Mouse (Mus musculus) CD4-positive, CD25-positive, alpha-beta regulatory T cell, adult 4 months (primary cell): ENCODE results near the gene Hdac4. TPM values are rescaled to one million over a fixed set of nuclear protein-coding genes. Genes with fewer than 3 reads are reported as not detected.

ENCODE experiments used
- ATAC-seq: one replicate; pipeline ENCODE4 v1.8.0; 2017
- polyA plus RNA-seq, 2 experiments: library from polyadenylated mRNA; unstranded; fragments of 100-300 nt; shearing (Covaris generic); gene quantifications; one replicate each; pipeline ENCODE4 v1.2.1; 2017

Gene Hdac4
- polyA plus RNA-seq, 2 experiments from 2014 or later = 61.6 to 72.5 TPM

DNA sequence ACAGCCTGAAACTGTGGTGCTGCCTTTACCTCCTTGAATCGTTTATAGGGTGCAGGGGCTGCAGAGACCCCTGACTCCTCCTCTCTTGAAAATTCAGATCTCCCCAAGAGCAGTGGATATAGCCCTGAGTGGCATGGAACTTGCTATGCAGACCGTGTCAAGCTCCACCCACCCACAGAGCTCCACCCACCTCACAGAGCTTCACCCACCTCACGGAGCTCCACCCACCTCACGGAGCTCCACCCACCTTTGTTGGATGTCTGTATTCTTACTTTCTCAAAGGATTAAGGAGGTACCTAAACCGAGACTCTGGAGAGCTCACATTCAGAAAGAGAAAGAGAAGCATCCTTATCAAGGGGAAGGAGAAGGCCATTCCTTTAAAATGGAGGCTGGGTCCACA is 279.5 kb downstream of the Hdac4 start:
- no peak for ATAC-seq

DNA sequence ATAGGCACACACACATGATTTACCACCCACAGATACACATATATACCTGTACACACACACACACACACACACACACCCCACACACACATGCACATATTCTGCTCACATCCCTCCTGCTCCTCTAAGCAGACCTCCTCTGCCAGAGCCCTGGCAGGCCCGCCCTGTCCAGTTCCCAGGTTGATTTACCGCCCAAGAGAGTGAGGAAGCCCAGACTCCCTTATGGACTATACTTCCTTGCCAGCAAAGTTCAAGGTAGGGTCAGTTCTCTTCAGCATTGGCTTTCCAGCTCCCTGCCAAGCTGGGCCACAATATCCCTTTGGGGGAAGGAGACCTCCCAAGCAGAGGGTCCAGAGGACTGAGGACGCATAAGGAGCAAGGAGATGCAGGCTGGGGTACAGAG is 280.9 kb downstream of the Hdac4 start:
- ATAC-seq = no peak

DNA sequence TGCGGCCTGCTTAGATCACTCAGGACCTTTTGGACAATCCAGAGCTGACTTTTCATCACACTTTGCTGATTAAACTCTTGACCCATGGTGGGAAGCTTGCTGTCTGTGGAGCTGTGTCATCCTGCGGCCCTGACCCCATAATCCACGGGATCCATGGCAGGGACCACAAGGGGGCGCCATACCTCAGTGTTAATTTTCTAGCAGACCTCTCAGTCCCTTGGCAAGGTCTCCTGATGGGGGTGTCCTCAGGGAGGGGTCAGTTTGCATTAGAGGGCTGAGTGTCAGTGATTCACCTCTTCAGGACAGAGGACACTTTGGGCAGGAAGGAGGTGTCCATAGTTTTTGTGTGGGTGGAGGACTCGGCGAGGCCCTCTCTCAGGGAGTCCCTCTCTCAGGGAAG is 281.6 kb downstream of the Hdac4 start:
- no peak for ATAC-seq

DNA sequence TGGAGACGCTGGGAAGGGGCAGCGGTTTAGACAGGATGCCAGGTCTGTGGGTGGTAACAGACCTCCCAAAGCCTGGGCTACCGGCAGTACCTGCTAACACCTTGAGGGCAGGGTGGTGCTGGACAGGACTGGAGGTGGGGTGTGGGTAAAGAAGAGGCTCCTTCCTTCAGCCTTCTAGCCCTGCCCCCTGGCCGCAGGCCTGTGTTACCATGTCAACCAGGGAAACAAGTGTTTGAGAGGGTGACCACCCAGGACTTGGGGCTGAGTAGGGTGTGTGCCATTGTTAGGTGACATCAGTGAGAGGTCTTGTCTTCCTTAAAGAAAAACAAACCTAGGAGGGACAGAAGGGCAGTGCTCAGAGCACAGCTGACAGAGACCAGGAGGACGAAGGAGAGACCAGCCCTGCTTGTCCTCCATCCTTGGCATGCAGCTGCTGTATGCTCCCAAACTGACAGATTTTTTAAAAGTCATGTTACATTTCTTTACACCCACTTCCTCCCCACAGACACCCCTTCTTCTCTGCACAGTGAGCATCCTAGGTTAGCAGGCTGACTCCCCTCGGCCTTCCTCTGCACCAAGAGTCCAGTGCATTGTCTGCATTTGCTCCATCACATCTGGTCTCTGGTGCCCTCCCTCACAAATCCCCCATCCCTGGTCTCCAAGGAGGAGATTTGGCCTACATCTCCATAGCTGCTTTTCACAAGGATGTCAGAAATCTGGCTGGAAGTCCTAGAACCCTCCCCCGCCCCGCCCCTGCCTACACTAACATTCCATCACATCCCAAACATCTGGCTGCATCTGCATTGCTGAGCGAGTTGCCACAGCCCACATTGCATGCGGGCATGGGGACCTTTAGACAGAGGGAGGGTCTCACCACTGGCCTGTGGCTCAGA is 283.0 kb downstream of the Hdac4 start:
- no peak for ATAC-seq

DNA sequence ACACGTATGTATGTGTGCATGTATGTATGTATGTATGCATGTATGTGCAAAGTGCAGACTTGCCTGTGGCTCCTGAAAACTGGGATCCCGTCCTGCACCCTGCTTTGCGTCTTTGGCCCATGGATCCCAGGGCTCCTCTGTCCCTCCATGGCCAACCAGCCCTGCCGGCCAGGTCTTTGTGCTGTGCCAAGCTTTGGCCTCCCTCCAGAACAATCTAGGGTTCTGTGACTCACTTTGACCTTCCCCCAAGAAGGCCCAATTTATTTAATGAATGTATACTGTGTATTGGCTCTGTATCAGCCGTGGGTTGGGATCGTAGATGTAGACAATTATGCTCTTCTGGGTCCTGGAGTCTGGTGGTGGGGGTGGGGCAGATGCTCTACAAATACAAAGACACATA is 290.2 kb downstream of the Hdac4 start:
- no peak for ATAC-seq

DNA sequence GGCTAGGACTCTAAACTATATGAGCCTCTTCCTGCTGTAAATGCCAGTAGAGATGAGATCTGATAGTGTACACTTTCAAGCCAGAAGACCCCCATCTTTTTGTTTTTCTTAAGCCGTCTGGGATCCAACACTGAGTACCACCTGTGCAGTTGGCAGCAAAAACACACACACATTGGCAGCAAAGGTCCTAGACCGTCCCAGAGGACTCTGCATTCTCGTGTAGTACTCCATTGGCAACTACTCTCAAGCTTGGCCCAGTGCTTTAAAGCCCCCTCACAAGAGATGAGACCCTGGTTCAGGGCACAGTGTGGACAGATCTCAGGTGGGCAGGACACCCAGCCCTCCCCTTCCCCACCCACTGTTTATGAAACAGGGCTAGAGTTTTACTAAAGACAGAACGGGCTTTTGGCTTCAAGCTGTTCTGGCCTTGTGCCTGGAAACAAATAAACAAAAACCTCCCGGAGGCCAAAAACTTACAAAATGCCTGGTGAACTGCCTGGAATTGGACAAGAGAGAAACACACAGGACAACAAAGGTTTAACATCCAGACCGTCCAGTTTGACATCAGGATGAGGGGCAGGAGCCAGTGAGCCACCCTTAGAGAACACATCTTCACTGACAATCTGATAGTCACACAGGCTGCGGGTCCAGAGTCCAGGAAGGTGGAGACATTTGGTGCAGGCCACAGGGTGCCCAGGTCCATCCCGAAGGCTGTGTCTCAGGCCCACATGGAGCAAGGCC is 292.1 kb downstream of the Hdac4 start:
- no peak for ATAC-seq

DNA sequence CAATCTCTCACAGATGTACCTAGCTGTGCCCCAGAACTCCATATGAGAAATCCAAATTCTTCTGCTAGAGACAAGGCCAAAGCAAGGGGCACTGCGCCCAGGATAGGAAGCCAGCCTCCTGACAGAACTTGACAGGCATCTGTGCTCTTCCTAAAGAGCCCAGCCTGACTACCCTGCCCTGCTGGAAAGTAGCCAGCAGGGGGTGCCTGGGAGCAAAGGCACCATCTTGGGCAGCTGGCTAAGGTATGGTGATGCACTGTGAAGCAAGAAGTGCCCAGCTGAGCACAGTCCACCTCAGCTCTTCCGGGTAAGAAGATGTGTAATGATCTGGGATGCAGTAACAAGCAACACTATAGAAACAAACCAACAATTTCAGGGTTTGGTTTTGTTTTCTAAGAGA is 298.4 kb downstream of the Hdac4 start:
- ATAC-seq = no peak

DNA sequence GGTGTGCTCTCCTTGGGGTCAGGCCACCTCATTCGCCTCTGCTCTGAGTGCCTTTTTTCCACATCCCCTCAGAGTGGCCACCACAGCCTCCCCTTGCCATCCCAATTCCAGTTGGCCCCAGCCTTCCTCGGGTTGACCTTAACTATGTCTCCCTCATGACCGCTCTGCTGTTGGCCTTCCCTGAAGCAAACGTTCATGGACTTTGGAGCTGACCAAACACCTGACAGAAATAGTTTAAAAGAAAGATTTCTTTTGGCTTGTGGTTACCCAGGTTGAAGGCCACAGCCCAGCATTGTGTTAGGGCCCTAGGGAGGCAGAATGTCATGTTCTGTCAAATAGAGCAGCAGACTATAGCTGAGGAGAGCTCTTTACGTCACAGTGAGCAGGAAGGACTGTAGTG is 301.2 kb downstream of the Hdac4 start:
- no peak for ATAC-seq

DNA sequence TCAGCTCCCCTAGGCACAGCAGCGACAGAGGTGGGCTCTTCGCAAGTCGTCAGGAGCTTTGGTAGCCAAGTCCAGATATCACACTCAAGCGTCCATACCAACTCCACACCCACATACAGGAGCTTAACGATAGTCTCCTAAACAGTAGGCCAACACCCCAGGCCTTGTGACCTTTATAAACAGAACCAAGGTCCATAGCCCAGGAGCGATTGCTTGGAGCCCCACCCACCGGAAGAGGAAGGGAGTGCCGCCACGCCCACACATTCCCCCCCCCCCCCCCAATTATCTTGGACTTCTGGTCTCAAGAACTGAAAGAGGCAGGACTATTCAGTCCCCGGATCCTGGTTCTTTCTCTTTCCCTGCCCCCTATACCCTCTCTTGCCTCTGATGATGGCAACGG is 301.9 kb downstream of the Hdac4 start:
- no peak for ATAC-seq

DNA sequence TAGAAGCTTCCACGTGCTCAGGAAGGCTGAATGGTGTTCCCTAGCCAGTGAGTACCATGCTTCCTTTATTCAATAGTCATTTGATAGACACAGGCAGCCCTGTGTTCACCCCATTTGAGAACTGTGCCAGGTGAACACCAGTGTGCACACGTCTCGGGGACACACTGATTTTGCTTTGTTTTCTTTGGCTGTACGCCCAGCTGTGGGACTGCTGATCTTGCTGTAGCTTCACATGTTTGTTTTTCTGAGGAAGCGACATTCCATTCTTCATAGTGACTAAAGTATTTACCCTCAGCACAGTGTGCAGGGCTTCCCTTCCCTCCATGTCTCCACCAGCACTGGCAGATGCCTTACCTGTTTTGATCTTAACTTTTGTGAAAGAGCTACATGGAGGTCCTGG is 312.4 kb downstream of the Hdac4 start:
- ATAC-seq = no peak

DNA sequence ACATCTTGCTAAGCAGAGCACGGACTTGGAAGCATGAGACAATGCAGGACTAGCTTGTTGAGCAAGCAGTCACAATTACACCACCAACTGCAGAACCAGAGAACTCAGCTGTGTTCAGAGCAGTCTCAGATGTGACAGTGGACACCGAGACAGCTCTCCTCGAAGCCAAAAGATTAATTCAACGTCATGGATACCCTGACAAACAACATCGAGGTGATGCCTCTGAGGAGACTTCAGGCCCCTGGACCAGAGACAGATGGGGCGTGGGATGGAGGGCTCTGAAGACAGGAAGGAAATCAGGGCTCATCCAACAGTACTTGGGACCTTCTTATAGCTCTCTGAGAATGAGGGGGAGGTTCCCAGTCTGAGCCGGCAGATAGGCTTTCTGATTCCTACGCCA is 314.6 kb downstream of the Hdac4 start:
- no peak for ATAC-seq

DNA sequence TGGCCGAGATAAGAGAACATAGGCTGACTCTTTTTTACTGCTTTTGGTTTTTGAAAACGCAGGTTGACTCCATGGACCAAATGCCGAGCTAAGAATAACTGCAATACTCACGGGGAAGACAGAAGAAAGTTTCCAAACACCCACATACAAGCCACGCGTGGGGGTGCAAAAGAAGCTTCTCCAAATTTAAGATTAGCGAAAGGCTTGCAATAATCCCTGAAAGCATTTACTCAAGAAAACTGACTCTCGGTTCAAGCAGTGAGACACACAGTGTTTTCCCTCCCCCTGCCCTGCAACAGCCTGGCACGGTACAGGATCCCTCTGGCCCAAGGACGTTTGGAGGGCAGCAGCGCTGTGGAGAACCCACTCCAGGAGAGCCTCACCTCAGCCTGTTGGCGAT is 315.3 kb downstream of the Hdac4 start:
- ATAC-seq = no peak
